Mouse (Mus musculus) liver, embryonic 12.5 days (tissue): ENCODE measurements around the gene Tmie. TPM values are rescaled to one million over a fixed set of nuclear protein-coding genes. Genes with fewer than 3 reads are reported as not detected.

ENCODE experiments used
- ATAC-seq: fragments of 200-750 bp; cut with Nextera tagmentation; 2 replicates; pipeline ENCODE4 v1.8.0; 2017; ENCODE audit warnings: moderate number of reproducible peaks, mild to moderate bottlenecking, moderate library complexity
- H3K27ac ChIP-seq: fragments of 300-500 bp; sonication (generic); 2 replicates; pipeline ENCODE4 v1.5.1; 2016; ENCODE audit warnings: mild to moderate bottlenecking
- H3K27me3 ChIP-seq: fragments of 300-500 bp; sonication (generic); replicated peaks from 2 replicates; pipeline ENCODE4 v1.6.1; 2016; ENCODE audit warnings: mild to moderate bottlenecking, moderate library complexity
- H3K36me3 ChIP-seq: fragments of 300-500 bp; sonication (generic); 2 replicates; pipeline ENCODE4 v1.6.1; 2016; ENCODE audit warnings: mild to moderate bottlenecking, moderate library complexity
- H3K4me1 ChIP-seq: fragments of 300-500 bp; sonication (generic); 2 replicates; pipeline ENCODE4 v1.6.1; 2016
- H3K4me2 ChIP-seq: fragments of 300-500 bp; sonication (generic); 2 replicates; pipeline ENCODE4 v1.6.1; 2016; ENCODE audit warnings: mild to moderate bottlenecking, moderate library complexity
- H3K4me3 ChIP-seq: fragments of 300-500 bp; sonication (generic); 2 replicates; pipeline ENCODE4 v1.5.1; 2016; ENCODE audit warnings: mild to moderate bottlenecking, moderate library complexity
- H3K9ac ChIP-seq: fragments of 300-500 bp; sonication (generic); 2 replicates; pipeline ENCODE4 v1.6.1; 2016; ENCODE audit warnings: mild to moderate bottlenecking, moderate library complexity
- H3K9me3 ChIP-seq: fragments of 300-500 bp; sonication (generic); replicated peaks from 2 replicates; pipeline ENCODE4 v1.6.1; 2016; ENCODE audit warnings: mild to moderate bottlenecking, moderate library complexity
- WGBS: fragments of 180-500 bp; shearing (Covaris S2); methylation state at CpG from one replicate; pipeline ENCODE4 v1.1.7; 2016; ENCODE audit not compliant: insufficient replicate concordance; 5-methylcytosine and 5-hydroxymethylcytosine counted together
- polyA plus RNA-seq: library from polyadenylated mRNA; unstranded; fragments of >200 nt; fragmentation: Nextera tagmentation; extraction: Ambion mirVana; gene quantifications from 2 replicates; pipeline ENCODE4 v1.2.1, GENCODE M21; 2016

Gene Tmie
- 1.4 and 1.6 TPM in 2 replicates for polyA plus RNA-seq

GRCm38 (mm10) chr9:110879998-110880561 is at the start of gene Tmie:
Gene Tmie (minus strand): TSS chr9:110880113.
- Histone ChIP-seq H3K4me3 (peak within 1 kb of the TSS; percentile 55), H3K9ac (peak within 1 kb of the TSS; percentile 51), H3K36me3 (no peaks in the 10 kb centered on the region), H3K9me3 (no peaks in the 10 kb centered on the region), H3K27ac (no peak within 1 kb of the TSS; the same call in 1 of the 2 replicates), H3K4me1 (peaks cover 8% of the 10 kb centered on the region; the same call in 1 of the 2 replicates), H3K27me3 (peaks cover 54% of the 10 kb centered on the region), H3K4me2 (peak within 1 kb of the TSS; percentile 63)
- peak; percentile 28; the same call in 1 of the 2 replicates for ATAC-seq
- under 1% methylated on average over 54 of the region's 57 CpGs for WGBS

- no peak overlapping the region for H3K27ac ChIP-seq
- 12% methylated on average over 7 of the region's 7 CpGs for WGBS
- no peak for ATAC-seq
Measured at GRCm38 (mm10) chr9:110922759-110923158, 42.8 kb upstream of the Tmie start.

GRCm38 (mm10) chr9:110920665-110921419 is 40.9 kb upstream of the Tmie start:
- WGBS: 66% methylated on average over 15 of the region's 15 CpGs
- Histone ChIP-seq H3K4me1 (no peaks in the 10 kb centered on the region), H3K9ac (no peak overlapping the region), H3K27ac (no peak overlapping the region), H3K4me2 (no peak overlapping the region), H3K27me3 (no peaks in the 10 kb centered on the region; the same call in 1 of the 2 replicates), H3K9me3 (no peaks in the 10 kb centered on the region), H3K4me3 (no peak overlapping the region), H3K36me3 (no peaks in the 10 kb centered on the region)
- ATAC-seq: no peak

More at GRCm38 (mm10) chr9:110922759-110923158, 42.8 kb upstream of the Tmie start:
- no peaks in the 10 kb centered on the region for H3K36me3 ChIP-seq
- no peak overlapping the region for H3K4me2 ChIP-seq
- no peaks in the 10 kb centered on the region for H3K4me1 ChIP-seq
- no peak overlapping the region for H3K9ac ChIP-seq
- no peaks in the 10 kb centered on the region for H3K27me3 ChIP-seq
- no peaks in the 10 kb centered on the region for H3K9me3 ChIP-seq
- H3K4me3 ChIP-seq: no peak overlapping the region

- Histone ChIP-seq H3K4me2 (no peak within 1 kb of the TSS), H3K36me3 (no peaks in the 10 kb centered on the region), H3K27me3 (no peaks in the 10 kb centered on the region; the same call in 1 of the 2 replicates), H3K4me3 (no peak within 1 kb of the TSS), H3K27ac (no peak within 1 kb of the TSS), H3K9ac (no peak within 1 kb of the TSS), H3K4me1 (no peaks in the 10 kb centered on the region), H3K9me3 (no peaks in the 10 kb centered on the region)
- no peak for ATAC-seq
- 73% methylated on average over 7 of the region's 7 CpGs for WGBS
Measured at GRCm38 (mm10) chr9:110916786-110917185, 36.9 kb upstream of the Tmie start, which contains the start of gene Fam240a. Gene Fam240a (minus strand): TSS chr9:110916861.

- Histone ChIP-seq H3K4me1 (no peaks in the 10 kb centered on the region), H3K9me3 (no peaks in the 10 kb centered on the region), H3K27me3 (no peaks in the 10 kb centered on the region; the same call in 1 of the 2 replicates), H3K27ac (no peak overlapping the region), H3K4me3 (no peak overlapping the region), H3K36me3 (no peaks in the 10 kb centered on the region), H3K9ac (no peak overlapping the region), H3K4me2 (no peak overlapping the region)
- WGBS: 30% methylated on average over 8 of the region's 8 CpGs
- ATAC-seq: no peak
Measured at GRCm38 (mm10) chr9:110915466-110915865, 35.6 kb upstream of the Tmie start.

GRCm38 (mm10) chr9:110914631-110915236 is 34.8 kb upstream of the Tmie start:
- Histone ChIP-seq H3K27me3 (peaks cover 4% of the 10 kb centered on the region; the same call in 1 of the 2 replicates), H3K9me3 (no peaks in the 10 kb centered on the region), H3K36me3 (no peaks in the 10 kb centered on the region), H3K27ac (no peak overlapping the region), H3K4me1 (no peaks in the 10 kb centered on the region), H3K4me3 (no peak overlapping the region), H3K4me2 (no peak overlapping the region), H3K9ac (no peak overlapping the region)
- 49% methylated on average over 21 of the region's 21 CpGs for WGBS
- no peak for ATAC-seq

GRCm38 (mm10) chr9:110909371-110909967 is 29.6 kb upstream of the Tmie start:
- no peak for ATAC-seq
- H3K4me3 ChIP-seq: no peak overlapping the region
- WGBS: 66% methylated on average over 6 of the region's 6 CpGs

GRCm38 (mm10) chr9:110908631-110909016 is 28.7 kb upstream of the Tmie start:
- no peak for ATAC-seq
- H3K27ac ChIP-seq: no peak overlapping the region
- H3K4me3 ChIP-seq: no peak overlapping the region
- H3K4me1 ChIP-seq: no peaks in the 10 kb centered on the region
- H3K9ac ChIP-seq: no peak overlapping the region
- H3K27me3 ChIP-seq: 0 out of 2 replicates have a peak, but pooled peaks cover 4% of the 10 kb centered on the region
- 79% methylated on average over 3 of the region's 3 CpGs for WGBS
- no peak overlapping the region for H3K4me2 ChIP-seq
- no peaks in the 10 kb centered on the region for H3K36me3 ChIP-seq
- no peaks in the 10 kb centered on the region for H3K9me3 ChIP-seq

More at GRCm38 (mm10) chr9:110909371-110909967, 29.6 kb upstream of the Tmie start:
- H3K9me3 ChIP-seq: no peaks in the 10 kb centered on the region
- no peaks in the 10 kb centered on the region for H3K36me3 ChIP-seq
- no peaks in the 10 kb centered on the region for H3K4me1 ChIP-seq
- 0 out of 2 replicates have a peak, but pooled peaks cover 4% of the 10 kb centered on the region for H3K27me3 ChIP-seq
- H3K27ac ChIP-seq: no peak overlapping the region
- H3K9ac ChIP-seq: no peak overlapping the region
- no peak overlapping the region for H3K4me2 ChIP-seq

- Histone ChIP-seq H3K27me3 (0 out of 2 replicates have a peak, but pooled peaks cover 4% of the 10 kb centered on the region), H3K4me2 (no peak overlapping the region), H3K36me3 (no peaks in the 10 kb centered on the region), H3K27ac (no peak overlapping the region), H3K4me1 (no peaks in the 10 kb centered on the region), H3K4me3 (no peak overlapping the region), H3K9ac (no peak overlapping the region), H3K9me3 (no peaks in the 10 kb centered on the region)
- 53% methylated on average over 4 of the region's 4 CpGs for WGBS
- no peak for ATAC-seq
Measured at GRCm38 (mm10) chr9:110907838-110908630, 28.1 kb upstream of the Tmie start.

GRCm38 (mm10) chr9:110907201-110907837 is 27.4 kb upstream of the Tmie start:
- 0 out of 2 replicates have a peak, but pooled peaks cover 4% of the 10 kb centered on the region for H3K27me3 ChIP-seq
- ATAC-seq: no peak
- 75% methylated on average over 11 of the region's 11 CpGs for WGBS

GRCm38 (mm10) chr9:110902271-110902670 is 22.4 kb upstream of the Tmie start:
- Histone ChIP-seq H3K4me3 (no peak overlapping the region), H3K4me1 (0 out of 2 replicates have a peak, but pooled peaks cover 3% of the 10 kb centered on the region), H3K4me2 (no peak overlapping the region), H3K9me3 (no peaks in the 10 kb centered on the region), H3K27ac (no peak overlapping the region), H3K27me3 (no peaks in the 10 kb centered on the region), H3K36me3 (no peaks in the 10 kb centered on the region), H3K9ac (no peak overlapping the region)
- ATAC-seq: no peak
- 67% methylated on average over 4 of the region's 4 CpGs for WGBS

More at GRCm38 (mm10) chr9:110907201-110907837, 27.4 kb upstream of the Tmie start:
- Histone ChIP-seq H3K4me3 (no peak overlapping the region), H3K4me2 (no peak overlapping the region), H3K9me3 (no peaks in the 10 kb centered on the region), H3K36me3 (no peaks in the 10 kb centered on the region), H3K4me1 (no peaks in the 10 kb centered on the region), H3K27ac (no peak overlapping the region), H3K9ac (no peak overlapping the region)
